Mouse (Mus musculus) CH12F3 (cell line): ENCODE data around the gene Txnrd1.

Source experiments
- in situ Hi-C: fragments of 300-500 bp; cut with MboI; formaldehyde crosslinking; loops from 2 replicates; pipeline ENCODE4 v1.14.3; 2020; ENCODE audit warnings: low sequenced_read_pairs

Gene Txnrd1

GRCm38 (mm10) chr10:82863106-82863680 lies 29.4 kb downstream of the Txnrd1 start:
- in situ Hi-C loops: no loop called here

GRCm38 (mm10) chr10:82863827-82864226 lies 30.1 kb downstream of the Txnrd1 start:
- in situ Hi-C loops: no loop called here

GRCm38 (mm10) chr10:82866356-82866755 lies 32.6 kb downstream of the Txnrd1 start, which contains the start of gene Eid3:
TSS of gene Eid3 (plus strand) at chr10:82866626.
- in situ Hi-C loops: no loop called here

- in situ Hi-C loops: no loop called here
Observed at GRCm38 (mm10) chr10:82866832-82867231, 33.1 kb downstream of the Txnrd1 start.

GRCm38 (mm10) chr10:82868418-82869086 lies 34.8 kb downstream of the Txnrd1 start:
- in situ Hi-C loops: no loop called here

GRCm38 (mm10) chr10:82875446-82875845 lies 41.7 kb downstream of the Txnrd1 start:
- in situ Hi-C loops: no loop called here

- in situ Hi-C loops: no loop called here
Observed at GRCm38 (mm10) chr10:82876076-82876796, 42.5 kb downstream of the Txnrd1 start.

GRCm38 (mm10) chr10:82887354-82887753 lies 53.6 kb downstream of the Txnrd1 start:
- in situ Hi-C loops: no loop called here

- in situ Hi-C loops: no loop called here
Observed at GRCm38 (mm10) chr10:82888576-82888975, 54.8 kb downstream of the Txnrd1 start.

GRCm38 (mm10) chr10:82889447-82889973 lies 55.8 kb downstream of the Txnrd1 start:
- in situ Hi-C loops: no loop called here

- in situ Hi-C loops: no loop called here
Observed at GRCm38 (mm10) chr10:82890936-82891335, 57.2 kb downstream of the Txnrd1 start.

- in situ Hi-C loops: no loop called here
Observed at GRCm38 (mm10) chr10:82891427-82891826, 57.7 kb downstream of the Txnrd1 start.

GRCm38 (mm10) chr10:82892442-82893055 lies 58.8 kb downstream of the Txnrd1 start:
- in situ Hi-C loops: no loop called here

GRCm38 (mm10) chr10:82893872-82894650 lies 60.3 kb downstream of the Txnrd1 start:
- in situ Hi-C loops: no loop called here

- in situ Hi-C loops: no loop called here
Observed at GRCm38 (mm10) chr10:82897936-82898335, 64.2 kb downstream of the Txnrd1 start.

GRCm38 (mm10) chr10:82898893-82899292 lies 65.1 kb downstream of the Txnrd1 start:
- in situ Hi-C loops: no loop called here

- in situ Hi-C loops: loop anchor here (10.0 kb wide), 1 partner anchor 605 kb away; no protein-coding TSS in a partner anchor
Observed at GRCm38 (mm10) chr10:82899810-82900421, 66.2 kb downstream of the Txnrd1 start.

GRCm38 (mm10) chr10:82900546-82900945 lies 66.8 kb downstream of the Txnrd1 start:
- in situ Hi-C loops: loop anchor here (10.0 kb wide), 1 partner anchor 604 kb away; no protein-coding TSS in a partner anchor

GRCm38 (mm10) chr10:82901436-82901835 lies 67.7 kb downstream of the Txnrd1 start:
- in situ Hi-C loops: loop anchor here (10.0 kb wide), 1 partner anchor 603 kb away; no protein-coding TSS in a partner anchor

- in situ Hi-C loops: loop anchor here (10.0 kb wide), 1 partner anchor 596 kb away; no protein-coding TSS in a partner anchor
Observed at GRCm38 (mm10) chr10:82908526-82908925, 74.8 kb downstream of the Txnrd1 start.
